Mouse (Mus musculus) liver, adult 2 months (tissue): ENCODE measurements around the gene Foxj1.
"Not testable (repeated sequence)": the region's sequence is repeated elsewhere in the genome, so short reads cannot be mapped to it uniquely, and the experiment has no call there.

Experiments
- CTCF ChIP-seq: fragments of 200-500 bp; IDR thresholded peaks from 2 replicates; pipeline ENCODE4 v1.5.1; 2011; ENCODE audit warnings: low read depth, low read length, control low read depth
- POLR2A ChIP-seq: fragments of 200-500 bp; IDR thresholded peaks from 2 replicates; pipeline ENCODE4 v1.6.1; 2011; ENCODE audit warnings: low read length, control low read depth; ENCODE audit not compliant: insufficient read depth; ENCODE audit errors: extremely low read depth

DNA sequence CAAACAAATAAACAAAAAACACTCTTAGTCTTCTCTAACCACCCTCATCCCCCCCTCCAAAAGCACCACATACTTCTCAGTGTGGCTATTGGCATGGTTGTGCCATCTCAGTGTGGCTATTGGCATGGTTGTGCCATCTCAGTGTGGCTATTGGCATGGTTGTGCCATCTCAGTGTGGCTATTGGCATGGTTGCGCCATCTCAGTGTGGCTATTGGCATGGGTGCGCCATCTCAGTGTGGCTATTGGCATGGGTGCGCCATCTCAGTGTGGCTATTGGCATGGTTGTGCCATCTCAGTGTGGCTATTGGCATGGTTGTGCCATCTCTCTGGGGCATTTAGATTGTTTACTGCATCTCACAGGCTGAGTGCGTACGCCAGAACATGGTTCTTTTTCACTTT is 25.7 kb upstream of the Foxj1 start:
- not testable (repeated sequence) for TF ChIP-seq CTCF, POLR2A
